Mouse (Mus musculus) lung, adult 2 months (tissue): ENCODE measurements around the gene Mmp20.

Source experiments
- CTCF ChIP-seq: fragments of 200-500 bp; IDR thresholded peaks from 2 replicates; pipeline ENCODE4 v1.5.1; 2011; ENCODE audit warnings: mild to moderate bottlenecking, low read length, control low read depth; ENCODE audit not compliant: insufficient read depth
- POLR2A ChIP-seq: fragments of 200-500 bp; IDR thresholded peaks from 2 replicates; pipeline ENCODE4 v1.6.1; 2011; ENCODE audit warnings: low read depth, mild to moderate bottlenecking, control low read depth, low read length, borderline replicate concordance; ENCODE audit errors: extremely low read depth

GRCm38 (mm10) chr9:7682081-7682618 is 54.1 kb downstream of the Mmp20 start:
- TF ChIP-seq CTCF, result no peak
- TF ChIP-seq POLR2A, result no peak
